Mouse (Mus musculus): Measurements from ENCODE around the gene Vmn1r184. TPM values are rescaled to one million over a fixed set of nuclear protein-coding genes. Genes with fewer than 3 reads are reported as not detected.
"Not testable (repeated sequence)": the region's sequence is repeated elsewhere in the genome, so short reads cannot be mapped to it uniquely, and the experiment has no call there.

Vmn1r184 gene
- not detected in 2 replicates for polyA plus RNA-seq (2014; fragmentation: Nextera tagmentation; extraction: Ambion mirVana)

DNA sequence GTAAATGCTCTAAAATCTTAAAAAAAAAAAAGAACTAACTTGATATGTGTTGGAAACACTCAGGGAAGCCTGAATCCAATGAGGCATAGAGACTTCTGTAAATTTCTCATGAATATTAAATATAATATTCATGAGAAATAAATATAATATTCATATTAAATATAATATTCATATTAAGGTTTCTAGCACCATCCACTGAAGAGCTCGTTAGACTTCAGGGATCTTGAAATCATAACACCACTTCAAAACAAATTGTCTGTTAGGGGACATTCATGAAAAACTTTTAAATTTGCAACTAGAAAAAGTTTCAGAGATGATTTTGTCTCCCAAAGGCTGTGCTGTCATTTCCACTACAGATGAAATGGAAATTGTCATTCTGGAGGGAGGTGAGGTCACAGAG is at the start of gene Vmn1r184:
Gene Vmn1r184 (plus strand): TSS at position 301 of the 400 bp plus-strand sequence.
- not testable (repeated sequence) for ATAC-seq (ENCODE audit: insufficient read depth)

GRCm38 (mm10) chr7:26303429-26304166 is 43.5 kb downstream of the Vmn1r184 start:
- not testable (repeated sequence) for H3K4me1 ChIP-seq (ENCODE audit: insufficient read depth); H3K9me3 ChIP-seq (ENCODE audit: low read depth, low read length); ATAC-seq (ENCODE audit: insufficient read depth); H3K9ac ChIP-seq; H3K4me3 ChIP-seq (ENCODE audit: low read depth, low read length); H3K27me3 ChIP-seq (ENCODE audit: insufficient read depth, low read length); DNase-seq; H3K4me2 ChIP-seq; H3K27ac ChIP-seq (ENCODE audit: low read depth); H3K36me3 ChIP-seq (ENCODE audit: insufficient read depth)
- 78% methylated on average over 8 of the region's 8 CpGs for WGBS

More for the DNA sequence above, at the start of gene Vmn1r184:
- 67% methylated on average over 1 of the region's 1 CpGs for WGBS
- not testable (repeated sequence) for H3K9me3 ChIP-seq (ENCODE audit: low read depth, low read length); H3K4me3 ChIP-seq (ENCODE audit: low read depth, low read length); H3K9ac ChIP-seq; H3K4me2 ChIP-seq; H3K36me3 ChIP-seq (ENCODE audit: insufficient read depth); H3K27me3 ChIP-seq (ENCODE audit: insufficient read depth, low read length); H3K27ac ChIP-seq (ENCODE audit: low read depth); DNase-seq; H3K4me1 ChIP-seq (ENCODE audit: insufficient read depth)

DNA sequence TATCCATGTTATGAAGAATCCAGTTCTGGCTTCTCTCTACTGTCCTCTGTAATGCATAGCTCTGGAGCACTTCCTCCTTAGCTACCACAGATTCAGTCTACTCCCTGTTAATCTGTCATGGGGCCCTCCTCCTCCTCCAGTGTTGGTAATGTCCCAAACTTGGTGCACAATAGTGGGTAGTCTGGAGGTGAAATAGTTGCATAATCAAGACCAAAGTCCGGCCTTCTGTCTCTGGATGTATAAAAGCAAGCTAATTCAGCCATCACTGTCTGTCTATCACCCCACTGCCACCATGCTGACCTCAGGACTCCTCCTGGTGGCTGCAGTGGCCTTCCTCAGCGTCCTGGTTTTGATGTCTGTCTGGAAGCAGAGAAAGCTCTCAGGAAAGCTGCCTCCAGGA is 46.8 kb downstream of the Vmn1r184 start, which contains the start of gene Cyp2a4:
Gene Cyp2a4 (plus strand): TSS at position 244 of the 400 bp plus-strand sequence.
- H3K9ac ChIP-seq; H3K9me3 ChIP-seq (ENCODE audit: low read depth, low read length); H3K27me3 ChIP-seq (ENCODE audit: insufficient read depth, low read length); DNase-seq; H3K36me3 ChIP-seq (ENCODE audit: insufficient read depth); H3K27ac ChIP-seq (ENCODE audit: low read depth); H3K4me2 ChIP-seq; H3K4me3 ChIP-seq (ENCODE audit: low read depth, low read length); H3K4me1 ChIP-seq (ENCODE audit: insufficient read depth); ATAC-seq (ENCODE audit: insufficient read depth): not testable (repeated sequence)
- WGBS = 49% methylated on average over 2 of the region's 2 CpGs

- H3K9ac ChIP-seq; ATAC-seq (ENCODE audit: insufficient read depth); H3K4me3 ChIP-seq (ENCODE audit: low read depth, low read length); H3K9me3 ChIP-seq (ENCODE audit: low read depth, low read length); H3K27ac ChIP-seq (ENCODE audit: low read depth); H3K4me1 ChIP-seq (ENCODE audit: insufficient read depth); H3K36me3 ChIP-seq (ENCODE audit: insufficient read depth); H3K27me3 ChIP-seq (ENCODE audit: insufficient read depth, low read length); DNase-seq; H3K4me2 ChIP-seq: not testable (repeated sequence)
- WGBS = 85% methylated on average over 4 of the region's 4 CpGs
Observed at GRCm38 (mm10) chr7:26311786-26312185, 51.7 kb downstream of the Vmn1r184 start.

GRCm38 (mm10) chr7:26315194-26315593 is 55.1 kb downstream of the Vmn1r184 start:
- 73% methylated on average over 2 of the region's 2 CpGs for WGBS
- DNase-seq; H3K4me3 ChIP-seq (ENCODE audit: low read depth, low read length); H3K36me3 ChIP-seq (ENCODE audit: insufficient read depth); H3K27ac ChIP-seq (ENCODE audit: low read depth); H3K9ac ChIP-seq; H3K4me1 ChIP-seq (ENCODE audit: insufficient read depth); H3K4me2 ChIP-seq; H3K9me3 ChIP-seq (ENCODE audit: low read depth, low read length); ATAC-seq (ENCODE audit: insufficient read depth); H3K27me3 ChIP-seq (ENCODE audit: insufficient read depth, low read length): not testable (repeated sequence)

GRCm38 (mm10) chr7:26315809-26316208 is 55.7 kb downstream of the Vmn1r184 start:
- not testable (repeated sequence) for H3K4me1 ChIP-seq (ENCODE audit: insufficient read depth); DNase-seq; H3K4me2 ChIP-seq; ATAC-seq (ENCODE audit: insufficient read depth); H3K9ac ChIP-seq; H3K9me3 ChIP-seq (ENCODE audit: low read depth, low read length); H3K27ac ChIP-seq (ENCODE audit: low read depth); H3K27me3 ChIP-seq (ENCODE audit: insufficient read depth, low read length); H3K4me3 ChIP-seq (ENCODE audit: low read depth, low read length); H3K36me3 ChIP-seq (ENCODE audit: insufficient read depth)
- 81% methylated on average over 4 of the region's 4 CpGs for WGBS

Other genes with a start within 250 kb of the Vmn1r184 start
- gene Cyp2b13, start 198.8 kb upstream of the Vmn1r184 start, polyA plus RNA-seq (2014; fragmentation: Nextera tagmentation; extraction: Ambion mirVana) = not detected in 2 replicates
- not detected in 2 replicates for gene Cyp2b9, start 86.9 kb upstream of the Vmn1r184 start, polyA plus RNA-seq (2014; fragmentation: Nextera tagmentation; extraction: Ambion mirVana)
- gene Cyp2a4, start 46.8 kb downstream of the Vmn1r184 start, polyA plus RNA-seq (2014; fragmentation: Nextera tagmentation; extraction: Ambion mirVana) = not detected in 2 replicates
- gene Nlrp9c, start 143.4 kb downstream of the Vmn1r184 start, polyA plus RNA-seq (2014; fragmentation: Nextera tagmentation; extraction: Ambion mirVana) = not detected in 2 replicates
- not detected in 2 replicates for gene Nlrp4a, start 174.8 kb downstream of the Vmn1r184 start, polyA plus RNA-seq (2014; fragmentation: Nextera tagmentation; extraction: Ambion mirVana)